Mouse (Mus musculus) adrenal gland, postnatal 10 days (tissue): Measurements from ENCODE around the gene Tbc1d22b. TPM values are rescaled to one million over a fixed set of nuclear protein-coding genes. Genes with fewer than 3 reads are reported as not detected.

Experiments
- microRNA-seq: library from miRNA; unstranded; fragments of <30 nt; microRNA quantifications from one replicate; pipeline ENCODE4 v1.2.0, GENCODE M21; 2021
- total RNA-seq, 2 experiments: library from RNA; stranded (reverse); gene quantifications; 2 replicates each; pipeline ENCODE4 v1.2.3; 2021

The Tbc1d22b gene
- total RNA-seq, 2 experiments from 2014 or later: 19.7 to 20.3 TPM

Small RNA genes lying within 50 kb of the gene (microRNA-seq; reads per million reads assigned to microRNA genes)
- gene Mir7667: not detected

Other genes with a start within 250 kb of the Tbc1d22b start
- gene Pi16, start 232.1 kb upstream of the Tbc1d22b start, total RNA-seq: 10 to 100 TPM; 24.5 to 26.1 TPM
- 100 to 1,000 TPM; 330 to 395 TPM for gene Mtch1, start 201.9 kb upstream of the Tbc1d22b start, total RNA-seq
- 1 to 10 TPM; 4.6 to 7.4 TPM for gene Fgd2, start 188.9 kb upstream of the Tbc1d22b start, total RNA-seq
- gene Pim1, start 59.0 kb upstream of the Tbc1d22b start, total RNA-seq: 100 to 1,000 TPM in 1 of 2 experiments, 10 to 100 TPM in 1; 73.4 to 104 TPM
- not detected for gene Gm17657, start 147 bp upstream of the Tbc1d22b start, total RNA-seq
- not detected for gene Tmem217, start 2.6 kb downstream of the Tbc1d22b start, total RNA-seq
- 10 to 100 TPM; 43.1 to 50.7 TPM for gene Rnf8, start 65.0 kb downstream of the Tbc1d22b start, total RNA-seq
- gene Gm28043, start 65.1 kb downstream of the Tbc1d22b start, total RNA-seq: 1 to 10 TPM; 2.3 to 4.6 TPM
- 10 to 100 TPM; 52.4 to 99.0 TPM for gene Cmtr1, start 110.8 kb downstream of the Tbc1d22b start, total RNA-seq
- gene Ccdc167, start 167.3 kb downstream of the Tbc1d22b start, total RNA-seq: 10 to 100 TPM; 12.7 to 17.2 TPM